Mouse (Mus musculus) ES-CJ7 (cell line): ENCODE data around the gene Rtn1.

Experiments used
- DNase-seq: peaks from one replicate; pipeline ENCODE4 v3.0.0; 2011; ENCODE audit warnings: low read depth, low spot score

Gene Rtn1

GRCm38 (mm10) chr12:72408954-72409353, at the start of gene Rtn1:
Gene Rtn1, minus strand, starts transcription at chr12:72409054.
- DNase-seq = no peak

- no peak for DNase-seq
Measured at GRCm38 (mm10) chr12:72453941-72454340, 45.1 kb upstream of the Rtn1 start.

- DNase-seq = peak; percentile 95
Measured at GRCm38 (mm10) chr12:72441839-72442576, 33.2 kb upstream of the Rtn1 start, which contains the start of gene Lrrc9. Gene Lrrc9, plus strand, starts transcription at chr12:72441866.

GRCm38 (mm10) chr12:72438961-72439480, 30.2 kb upstream of the Rtn1 start:
- DNase-seq = no peak

- DNase-seq = no peak
Measured at GRCm38 (mm10) chr12:72437676-72438341, 29.0 kb upstream of the Rtn1 start.

GRCm38 (mm10) chr12:72433241-72433865, 24.5 kb upstream of the Rtn1 start:
- peak; percentile 14 for DNase-seq

- DNase-seq = peak; percentile 39
Measured at GRCm38 (mm10) chr12:72432209-72432608, 23.4 kb upstream of the Rtn1 start.

GRCm38 (mm10) chr12:72427722-72428126, 18.9 kb upstream of the Rtn1 start:
- DNase-seq = peak; percentile 89

GRCm38 (mm10) chr12:72422681-72423080, 13.8 kb upstream of the Rtn1 start:
- DNase-seq = peak; percentile 27

GRCm38 (mm10) chr12:72417762-72418161, 8.9 kb upstream of the Rtn1 start:
- peak; percentile 70 for DNase-seq

- peak; percentile 23 for DNase-seq
Measured at GRCm38 (mm10) chr12:72408111-72408891, 553 bp downstream of the Rtn1 start.

GRCm38 (mm10) chr12:72407721-72408110, 1.1 kb downstream of the Rtn1 start:
- peak; percentile 41 for DNase-seq

GRCm38 (mm10) chr12:72407146-72407545, 1.7 kb downstream of the Rtn1 start:
- peak; percentile 36 for DNase-seq

- DNase-seq = no peak
Measured at GRCm38 (mm10) chr12:72405031-72405430, 3.8 kb downstream of the Rtn1 start.

GRCm38 (mm10) chr12:72393046-72393805, 15.6 kb downstream of the Rtn1 start:
- DNase-seq = peak; percentile 89

- DNase-seq = no peak
Measured at GRCm38 (mm10) chr12:72390346-72390745, 18.5 kb downstream of the Rtn1 start.

GRCm38 (mm10) chr12:72389377-72390103, 19.3 kb downstream of the Rtn1 start:
- no peak for DNase-seq

- no peak for DNase-seq
Measured at GRCm38 (mm10) chr12:72388835-72389234, 20.0 kb downstream of the Rtn1 start.

- DNase-seq = no peak
Measured at GRCm38 (mm10) chr12:72388135-72388534, 20.7 kb downstream of the Rtn1 start.

- no peak for DNase-seq
Measured at GRCm38 (mm10) chr12:72376309-72376708, 32.5 kb downstream of the Rtn1 start.
